Mouse (Mus musculus) E14TG2a.4 (cell line): ENCODE data around the gene Gm3383.
"Not testable (repeated sequence)": the region's sequence is repeated elsewhere in the genome, so short reads cannot be mapped to it uniquely, and the experiment has no call there.

ENCODE experiments used
- H3K27me3 ChIP-seq: 2 replicates; pipeline ENCODE4 v1.6.1; 2014; ENCODE audit warnings: low read length, control low read depth; ENCODE audit not compliant: insufficient read depth
- H3K36me3 ChIP-seq: 2 replicates; pipeline ENCODE4 v1.6.1; 2014; ENCODE audit warnings: low read length, control low read depth; ENCODE audit not compliant: insufficient read depth
- H3K4me1 ChIP-seq: replicated peaks from 2 replicates; pipeline ENCODE4 v1.6.1; 2014; ENCODE audit warnings: low read depth, low read length, control low read depth
- H3K4me3 ChIP-seq: replicated peaks from 2 replicates; pipeline ENCODE4 v1.5.1; 2014; ENCODE audit warnings: mild to moderate bottlenecking, low read length
- H3K9me3 ChIP-seq: 2 replicates; pipeline ENCODE4 v1.6.1; 2014; ENCODE audit warnings: low read length, control low read depth

Gene Gm3383

GRCm38 (mm10) chr14:5807882-5808281 lies at the start of gene Gm3383:
Gene Gm3383, minus strand, starts transcription at chr14:5807982.
- H3K36me3 ChIP-seq, H3K27me3 ChIP-seq, H3K4me3 ChIP-seq, H3K9me3 ChIP-seq, H3K4me1 ChIP-seq: not testable (repeated sequence)

- H3K4me1 ChIP-seq: not testable (repeated sequence)
Observed at GRCm38 (mm10) chr14:5855911-5856310, 48.1 kb upstream of the Gm3383 start.

GRCm38 (mm10) chr14:5830229-5830628 lies 22.4 kb upstream of the Gm3383 start, which contains the start of gene Gm3424:
Gene Gm3424, minus strand, starts transcription at chr14:5830329.
- H3K4me1 ChIP-seq, H3K9me3 ChIP-seq, H3K27me3 ChIP-seq, H3K4me3 ChIP-seq, H3K36me3 ChIP-seq: not testable (repeated sequence)

More at GRCm38 (mm10) chr14:5855911-5856310, 48.1 kb upstream of the Gm3383 start:
- H3K36me3 ChIP-seq, H3K27me3 ChIP-seq, H3K4me3 ChIP-seq, H3K9me3 ChIP-seq: not testable (repeated sequence)

GRCm38 (mm10) chr14:5812699-5813356 lies 5.0 kb upstream of the Gm3383 start:
- H3K4me3 ChIP-seq, H3K9me3 ChIP-seq, H3K4me1 ChIP-seq, H3K27me3 ChIP-seq, H3K36me3 ChIP-seq: not testable (repeated sequence)

- H3K4me1 ChIP-seq, H3K4me3 ChIP-seq, H3K36me3 ChIP-seq, H3K9me3 ChIP-seq, H3K27me3 ChIP-seq: not testable (repeated sequence)
Observed at GRCm38 (mm10) chr14:5741477-5741876, 66.3 kb downstream of the Gm3383 start, which contains the start of gene Gm3373. Gene Gm3373, minus strand, starts transcription at chr14:5741577.

GRCm38 (mm10) chr14:5687357-5687756 lies 120.4 kb downstream of the Gm3383 start, which contains the start of gene Gm9603:
Gene Gm9603, minus strand, starts transcription at chr14:5687457.
- H3K27me3 ChIP-seq, H3K4me3 ChIP-seq, H3K9me3 ChIP-seq, H3K4me1 ChIP-seq, H3K36me3 ChIP-seq: not testable (repeated sequence)

- not testable (repeated sequence) for H3K4me3 ChIP-seq, H3K27me3 ChIP-seq, H3K4me1 ChIP-seq, H3K9me3 ChIP-seq, H3K36me3 ChIP-seq
Observed at GRCm38 (mm10) chr14:5632928-5633327, 174.9 kb downstream of the Gm3383 start, which contains the start of gene Gm8265. Gene Gm8265, minus strand, starts transcription at chr14:5633028.
